9 mouse cellular contexts compared by ENCODE assay signal in the genomic region with DNA sequence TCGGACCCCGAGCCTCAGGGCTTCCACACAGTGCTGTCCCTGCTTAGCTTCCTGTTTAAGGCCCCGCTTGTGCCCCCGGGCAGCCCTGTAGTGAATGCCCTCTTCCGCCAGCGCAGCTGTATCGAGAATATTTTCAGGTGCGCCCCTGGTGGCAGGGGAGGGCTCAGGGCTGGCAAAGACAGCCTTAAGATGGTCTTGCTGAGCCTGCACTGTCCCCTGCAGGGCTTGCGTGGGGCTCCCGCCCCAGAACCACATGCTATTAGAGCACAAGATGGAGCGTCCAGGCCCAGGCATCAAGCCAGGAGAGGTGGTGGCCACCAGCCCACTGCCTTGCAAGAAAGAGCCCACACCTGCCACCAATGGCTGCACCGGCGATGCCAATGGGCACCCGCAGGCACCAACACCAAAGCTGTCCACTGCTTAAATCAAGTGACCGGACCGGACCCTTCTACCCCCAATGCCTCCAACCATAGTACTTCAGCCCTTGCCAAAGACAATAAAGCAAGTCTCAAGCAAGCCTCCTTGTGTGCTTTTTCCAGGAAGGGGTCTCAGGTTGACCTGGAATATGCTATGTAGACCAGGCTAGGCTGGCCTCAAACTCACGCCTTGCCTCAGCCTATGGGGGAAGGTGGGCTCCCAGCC. TPM values are rescaled to one million over a fixed set of nuclear protein-coding genes. Genes with fewer than 3 reads are reported as not detected.
DNase-seq lines count a peak whose midpoint lies in the region; ATAC-seq and TF ChIP-seq lines count a peak whose summit lies in the region.
"Had no signal": no experiment of that assay in that cellular context is flagged by ENCODE, and none has a peak within 500 bp of the region (broad histone marks: within the 10 kb centered on the region; RNA-seq: fewer than 3 reads in every experiment).

No protein-coding gene starts in this region.

- intact Hi-C loops in gastrocnemius, adult 2 months (cut with DNase I): no loop called here

- no peak overlapping the region for H3K9ac ChIP-seq in kidney, postnatal 0 days (ENCODE audit: low read depth, low read length)
- peak overlapping the region; percentile 79; the same call in 1 of the 2 replicates for H3K9ac ChIP-seq in forebrain, embryonic 13.5 days
- no peak overlapping the region for H3K9ac ChIP-seq in liver, embryonic 12.5 days

- ATAC-seq in kidney, postnatal 0 days (replicated peaks; ENCODE audit: low FRiP score, low read depth): no peak
- ATAC-seq in forebrain, embryonic 13.5 days: no peak
- ATAC-seq in liver, embryonic 12.5 days: no peak

- H3K4me3 ChIP-seq in kidney, postnatal 0 days (replicated peaks; ENCODE audit: low read depth, low read length): no peak overlapping the region
- peak overlapping the region; percentile 49 for H3K4me3 ChIP-seq in forebrain, embryonic 13.5 days
- no peak overlapping the region for H3K4me3 ChIP-seq in liver, embryonic 12.5 days
- H3K4me3 ChIP-seq in gastrocnemius, adult 2 months: no peak overlapping the region

- peaks cover 40% of the 10 kb centered on the region for H3K4me1 ChIP-seq in kidney, postnatal 0 days (replicated peaks; ENCODE audit: insufficient read depth, low read length)
- H3K4me1 ChIP-seq in forebrain, embryonic 13.5 days: peaks cover 78% of the 10 kb centered on the region
- H3K4me1 ChIP-seq in liver, embryonic 12.5 days: peaks cover 94% of the 10 kb centered on the region

- peak; percentile 44 for DNase-seq in kidney, postnatal 0 days (ENCODE audit: low spot score)
- DNase-seq in kidney, postnatal 14 days: no peak
- DNase-seq in brain, adult 2 months (ENCODE audit: low read depth, low spot score): peak; percentile 56
- DNase-seq in adrenal gland, postnatal 36 days: no peak
- DNase-seq in gastrocnemius, adult 2 months: no peak
- no peak for DNase-seq in urinary bladder, postnatal 14 days (ENCODE audit: low spot score)

- no peak overlapping the region for H3K27ac ChIP-seq in kidney, postnatal 0 days
- no peak overlapping the region for H3K27ac ChIP-seq in forebrain, embryonic 13.5 days
- H3K27ac ChIP-seq in liver, embryonic 12.5 days: no peak overlapping the region
- no peak overlapping the region for H3K27ac ChIP-seq in gastrocnemius, adult 2 months

- 79% methylated on average over 17 of the region's 17 CpGs for WGBS in kidney, postnatal 0 days
- WGBS in forebrain, embryonic 13.5 days: 83% methylated on average over 17 of the region's 17 CpGs
- 84% methylated on average over 17 of the region's 17 CpGs for WGBS in liver, embryonic 12.5 days (ENCODE audit: insufficient replicate concordance)

- no peaks in the 10 kb centered on the region for H3K36me3 ChIP-seq in kidney, postnatal 0 days (ENCODE audit: insufficient read depth, low read length)
- peaks cover 26% of the 10 kb centered on the region for H3K36me3 ChIP-seq in forebrain, embryonic 13.5 days (ENCODE audit: poor library complexity, severe bottlenecking)
- peaks cover 65% of the 10 kb centered on the region for H3K36me3 ChIP-seq in liver, embryonic 12.5 days

- H3K9me3 ChIP-seq in kidney, postnatal 0 days (replicated peaks; ENCODE audit: low read length): no peaks in the 10 kb centered on the region
- no peaks in the 10 kb centered on the region for H3K9me3 ChIP-seq in forebrain, embryonic 13.5 days (replicated peaks)
- no peaks in the 10 kb centered on the region for H3K9me3 ChIP-seq in liver, embryonic 12.5 days (replicated peaks)

- no peak overlapping the region for H3K4me2 ChIP-seq in kidney, postnatal 0 days (ENCODE audit: low read length)
- H3K4me2 ChIP-seq in forebrain, embryonic 13.5 days: peak overlapping the region; percentile 90
- peak overlapping the region; percentile 61; the same call in 1 of the 2 replicates for H3K4me2 ChIP-seq in liver, embryonic 12.5 days

- TF ChIP-seq CTCF in kidney, postnatal 0 days (IDR thresholded peaks at IDR 0.05; ENCODE audit: low read depth): peak; percentile 48; the same call in 1 of the 2 replicates
- TF ChIP-seq CTCF in gastrocnemius, adult 2 months (IDR thresholded peaks at IDR 0.05): no peak

- H3K27me3 ChIP-seq in kidney, postnatal 0 days (ENCODE audit: insufficient read depth, low read length): no peaks in the 10 kb centered on the region
- H3K27me3 ChIP-seq in forebrain, embryonic 13.5 days: peaks cover 16% of the 10 kb centered on the region; the same call in 1 of the 2 replicates
- no peaks in the 10 kb centered on the region for H3K27me3 ChIP-seq in liver, embryonic 12.5 days (replicated peaks)

RNA-seq across cellular contexts. Expression of gene Isyna1, which starts 2.7 kb away (rescaled TPM):
- 166 and 169 TPM in 2 replicates for polyA plus RNA-seq in kidney, postnatal 0 days (2015; fragmentation: Nextera tagmentation; extraction: Ambion mirVana)
- 87.1 and 105 TPM in 2 replicates for polyA plus RNA-seq in forebrain, embryonic 13.5 days (2015; fragmentation: Nextera tagmentation; extraction: Ambion mirVana)
- 114 and 115 TPM in 2 replicates for polyA plus RNA-seq in liver, embryonic 12.5 days (2016; fragmentation: Nextera tagmentation; extraction: Ambion mirVana)
- 100 to 1,000 TPM in 1 of 2 experiments, 10 to 100 TPM in 1; 98.7 to 260 TPM for total RNA-seq in adrenal gland, postnatal 36 days (2021)
- total RNA-seq in gastrocnemius, adult 2 months (2021): 1 to 10 TPM; 3.2 to 4.3 TPM

RNA-seq across cellular contexts. Expression of gene Ssbp4, which starts 11.8 kb away (rescaled TPM):
- 166 and 188 TPM in 2 replicates for polyA plus RNA-seq in kidney, postnatal 0 days (2015; fragmentation: Nextera tagmentation; extraction: Ambion mirVana)
- polyA plus RNA-seq in forebrain, embryonic 13.5 days (2015; fragmentation: Nextera tagmentation; extraction: Ambion mirVana): 81.9 and 101 TPM in 2 replicates
- polyA plus RNA-seq in liver, embryonic 12.5 days (2016; fragmentation: Nextera tagmentation; extraction: Ambion mirVana): 96.4 and 98.0 TPM in 2 replicates
- total RNA-seq in adrenal gland, postnatal 36 days (2021): 100 to 1,000 TPM in 1 of 2 experiments, 10 to 100 TPM in 1; 89.7 to 103 TPM
- 10 to 100 TPM in 1 of 2 experiments, 1 to 10 TPM in 1; 9.2 to 14.4 TPM for total RNA-seq in gastrocnemius, adult 2 months (2021)

RNA-seq across cellular contexts. Expression of gene Lrrc25, which starts 19.1 kb away (rescaled TPM):
- 1.9 and 2.8 TPM in 2 replicates for polyA plus RNA-seq in kidney, postnatal 0 days (2015; fragmentation: Nextera tagmentation; extraction: Ambion mirVana)
- polyA plus RNA-seq in forebrain, embryonic 13.5 days (2015; fragmentation: Nextera tagmentation; extraction: Ambion mirVana): 0.65 and 0.68 TPM in 2 replicates
- polyA plus RNA-seq in liver, embryonic 12.5 days (2016; fragmentation: Nextera tagmentation; extraction: Ambion mirVana): 4.1 and 4.6 TPM in 2 replicates
- total RNA-seq in adrenal gland, postnatal 36 days (2021): 1 to 10 TPM; 2.1 to 2.6 TPM
- under 1 TPM; 0.42 to 0.48 TPM for total RNA-seq in gastrocnemius, adult 2 months (2021)

RNA-seq across cellular contexts. Expression of gene Gdf15, which starts 35.4 kb away (rescaled TPM):
- polyA plus RNA-seq in kidney, postnatal 0 days (2015; fragmentation: Nextera tagmentation; extraction: Ambion mirVana): 3.0 and 3.2 TPM in 2 replicates
- polyA plus RNA-seq in forebrain, embryonic 13.5 days (2015; fragmentation: Nextera tagmentation; extraction: Ambion mirVana): 0.15 TPM in 1 of 2 replicates, not detected in the other
- 4.4 and 4.9 TPM in 2 replicates for polyA plus RNA-seq in liver, embryonic 12.5 days (2016; fragmentation: Nextera tagmentation; extraction: Ambion mirVana)
- total RNA-seq in adrenal gland, postnatal 36 days (2021): 1 to 10 TPM; 5.0 to 6.0 TPM
- under 1 TPM in 1 of 2 experiments, not detected in 1; 0.28 TPM for total RNA-seq in gastrocnemius, adult 2 months (2021)
- total RNA-seq: neutrophil, adult 5-6 weeks had no signal

RNA-seq across cellular contexts. Expression of gene Ell, which starts 57.6 kb away (rescaled TPM):
- 14.9 and 17.1 TPM in 2 replicates for polyA plus RNA-seq in kidney, postnatal 0 days (2015; fragmentation: Nextera tagmentation; extraction: Ambion mirVana)
- 16.5 and 16.6 TPM in 2 replicates for polyA plus RNA-seq in forebrain, embryonic 13.5 days (2015; fragmentation: Nextera tagmentation; extraction: Ambion mirVana)
- 13.1 TPM in 2 replicates for polyA plus RNA-seq in liver, embryonic 12.5 days (2016; fragmentation: Nextera tagmentation; extraction: Ambion mirVana)
- total RNA-seq in adrenal gland, postnatal 36 days (2021): 10 to 100 TPM; 22.3 to 25.3 TPM
- total RNA-seq in gastrocnemius, adult 2 months (2021): 10 to 100 TPM; 11.9 to 14.6 TPM

Comparison
In these comparisons a context has a peak if more than half of its experiments do, and no peak if none do; other contexts are left out.
1. DNase-seq: peak in kidney, postnatal 0 days (single experiment) and brain, adult 2 months (single experiment); none in kidney, postnatal 14 days (single experiment), adrenal gland, postnatal 36 days (0 of 2), gastrocnemius, adult 2 months (single experiment) and urinary bladder, postnatal 14 days (single experiment).